Mouse (Mus musculus): Measurements from ENCODE around the gene Nanos2. TPM values are rescaled to one million over a fixed set of nuclear protein-coding genes. Genes with fewer than 3 reads are reported as not detected.

Nanos2 gene
- polyA plus RNA-seq, 1 experiment from 2014 or later, result 0.79 TPM

GRCm38 (mm10) chr7:18958384-18958766 lies 28.8 kb upstream of the Nanos2 start:
- H3K27ac ChIP-seq (ENCODE audit: low read length), result peak overlapping the region; percentile 38
- no peaks in the 10 kb centered on the region for H3K9me3 ChIP-seq (replicated peaks; ENCODE audit: control insufficient read depth, low read length, poor library complexity, severe bottlenecking)
- peak overlapping the region; percentile 28 for H3K4me3 ChIP-seq (ENCODE audit: low read depth, low read length)
- H3K9ac ChIP-seq (ENCODE audit: low read depth, low read length), result peak overlapping the region; percentile 56
- H3K4me2 ChIP-seq (ENCODE audit: low read length), result peak overlapping the region; percentile 50
- WGBS, result 10% methylated on average over 20 of the region's 21 CpGs
- peaks cover 11% of the 10 kb centered on the region; the same call in 1 of the 2 replicates for H3K36me3 ChIP-seq (ENCODE audit: control insufficient read depth, insufficient read depth, low read length)
- H3K27me3 ChIP-seq (ENCODE audit: control insufficient read depth, insufficient read depth, low read depth, low read length), result no peaks in the 10 kb centered on the region
- ATAC-seq, result no peak
- peaks cover 34% of the 10 kb centered on the region for H3K4me1 ChIP-seq (ENCODE audit: control insufficient read depth, insufficient read depth, low read length)

GRCm38 (mm10) chr7:18959446-18959845 lies 27.8 kb upstream of the Nanos2 start:
- 65% methylated on average over 8 of the region's 8 CpGs for WGBS
- 0 out of 2 replicates have a peak overlapping the region, but pooled peaks have one; percentile 18 for H3K27ac ChIP-seq (ENCODE audit: low read length)
- no peak overlapping the region for H3K4me3 ChIP-seq (ENCODE audit: low read depth, low read length)
- H3K9me3 ChIP-seq (replicated peaks; ENCODE audit: control insufficient read depth, low read length, poor library complexity, severe bottlenecking), result no peaks in the 10 kb centered on the region
- H3K9ac ChIP-seq (ENCODE audit: low read depth, low read length), result no peak overlapping the region
- H3K27me3 ChIP-seq (ENCODE audit: control insufficient read depth, insufficient read depth, low read depth, low read length), result no peaks in the 10 kb centered on the region
- no peak for ATAC-seq
- peaks cover 11% of the 10 kb centered on the region; the same call in 1 of the 2 replicates for H3K36me3 ChIP-seq (ENCODE audit: control insufficient read depth, insufficient read depth, low read length)
- H3K4me2 ChIP-seq (ENCODE audit: low read length), result no peak overlapping the region
- peaks cover 35% of the 10 kb centered on the region for H3K4me1 ChIP-seq (ENCODE audit: control insufficient read depth, insufficient read depth, low read length)

- Histone ChIP-seq H3K4me1 (ENCODE audit: control insufficient read depth, insufficient read depth, low read length) (peaks cover 34% of the 10 kb centered on the region), H3K27ac (ENCODE audit: low read length) (no peak overlapping the region; the same call in 1 of the 2 replicates), H3K27me3 (ENCODE audit: control insufficient read depth, insufficient read depth, low read depth, low read length) (no peaks in the 10 kb centered on the region), H3K9me3 (replicated peaks; ENCODE audit: control insufficient read depth, low read length, poor library complexity, severe bottlenecking) (no peaks in the 10 kb centered on the region), H3K36me3 (ENCODE audit: control insufficient read depth, insufficient read depth, low read length) (peaks cover 11% of the 10 kb centered on the region; the same call in 1 of the 2 replicates), H3K9ac (ENCODE audit: low read depth, low read length) (peak overlapping the region; percentile 56), H3K4me2 (ENCODE audit: low read length) (peak overlapping the region; percentile 44), H3K4me3 (ENCODE audit: low read depth, low read length) (no peak overlapping the region)
- no peak for ATAC-seq
- 4% methylated on average over 17 of the region's 17 CpGs for WGBS
Observed at GRCm38 (mm10) chr7:18962171-18962792, 24.9 kb upstream of the Nanos2 start.

- no peaks in the 10 kb centered on the region for H3K9me3 ChIP-seq (replicated peaks; ENCODE audit: control insufficient read depth, low read length, poor library complexity, severe bottlenecking)
- peaks cover 29% of the 10 kb centered on the region for H3K4me1 ChIP-seq (ENCODE audit: control insufficient read depth, insufficient read depth, low read length)
- 3% methylated on average over 18 of the region's 20 CpGs for WGBS
- peaks cover 8% of the 10 kb centered on the region; the same call in 1 of the 2 replicates for H3K36me3 ChIP-seq (ENCODE audit: control insufficient read depth, insufficient read depth, low read length)
- no peaks in the 10 kb centered on the region for H3K27me3 ChIP-seq (ENCODE audit: control insufficient read depth, insufficient read depth, low read depth, low read length)
- no peak overlapping the region; the same call in 1 of the 2 replicates for H3K27ac ChIP-seq (ENCODE audit: low read length)
- peak overlapping the region; percentile 56 for H3K9ac ChIP-seq (ENCODE audit: low read depth, low read length)
- ATAC-seq, result no peak
- H3K4me2 ChIP-seq (ENCODE audit: low read length), result peak overlapping the region; percentile 44
- H3K4me3 ChIP-seq (ENCODE audit: low read depth, low read length), result no peak overlapping the region
Observed at GRCm38 (mm10) chr7:18962795-18963194, 24.4 kb upstream of the Nanos2 start.

- Histone ChIP-seq H3K27me3 (ENCODE audit: control insufficient read depth, insufficient read depth, low read depth, low read length) (no peaks in the 10 kb centered on the region), H3K4me3 (ENCODE audit: low read depth, low read length) (no peak overlapping the region), H3K9ac (ENCODE audit: low read depth, low read length) (no peak overlapping the region), H3K9me3 (replicated peaks; ENCODE audit: control insufficient read depth, low read length, poor library complexity, severe bottlenecking) (no peaks in the 10 kb centered on the region), H3K27ac (ENCODE audit: low read length) (no peak overlapping the region), H3K4me1 (ENCODE audit: control insufficient read depth, insufficient read depth, low read length) (peaks cover 23% of the 10 kb centered on the region), H3K36me3 (ENCODE audit: control insufficient read depth, insufficient read depth, low read length) (peaks cover 3% of the 10 kb centered on the region; the same call in 1 of the 2 replicates), H3K4me2 (ENCODE audit: low read length) (peak overlapping the region; percentile 44; the same call in 1 of the 2 replicates)
- WGBS, result 3% methylated on average over 19 of the region's 19 CpGs
- ATAC-seq, result no peak
Observed at GRCm38 (mm10) chr7:18963294-18963843, 23.8 kb upstream of the Nanos2 start.

- Histone ChIP-seq H3K36me3 (ENCODE audit: control insufficient read depth, insufficient read depth, low read length) (no peaks in the 10 kb centered on the region), H3K27ac (ENCODE audit: low read length) (no peak overlapping the region), H3K9me3 (replicated peaks; ENCODE audit: control insufficient read depth, low read length, poor library complexity, severe bottlenecking) (no peaks in the 10 kb centered on the region), H3K27me3 (ENCODE audit: control insufficient read depth, insufficient read depth, low read depth, low read length) (no peaks in the 10 kb centered on the region), H3K9ac (ENCODE audit: low read depth, low read length) (no peak overlapping the region), H3K4me3 (ENCODE audit: low read depth, low read length) (no peak overlapping the region), H3K4me2 (ENCODE audit: low read length) (no peak overlapping the region), H3K4me1 (ENCODE audit: control insufficient read depth, insufficient read depth, low read length) (peaks cover 20% of the 10 kb centered on the region)
- 88% methylated on average over 5 of the region's 5 CpGs for WGBS
- ATAC-seq, result no peak
Observed at GRCm38 (mm10) chr7:18965312-18965711, 21.9 kb upstream of the Nanos2 start.

GRCm38 (mm10) chr7:18967603-18968002 lies 19.6 kb upstream of the Nanos2 start:
- H3K27ac ChIP-seq (ENCODE audit: low read length), result no peak overlapping the region
- ATAC-seq, result peak; percentile 30
- no peak overlapping the region for H3K4me2 ChIP-seq (ENCODE audit: low read length)
- H3K4me1 ChIP-seq (ENCODE audit: control insufficient read depth, insufficient read depth, low read length), result peaks cover 7% of the 10 kb centered on the region
- no peak overlapping the region for H3K9ac ChIP-seq (ENCODE audit: low read depth, low read length)
- H3K4me3 ChIP-seq (ENCODE audit: low read depth, low read length), result no peak overlapping the region
- no peaks in the 10 kb centered on the region for H3K9me3 ChIP-seq (replicated peaks; ENCODE audit: control insufficient read depth, low read length, poor library complexity, severe bottlenecking)
- no peaks in the 10 kb centered on the region for H3K27me3 ChIP-seq (ENCODE audit: control insufficient read depth, insufficient read depth, low read depth, low read length)
- WGBS, result 15% methylated on average over 8 of the region's 8 CpGs
- no peaks in the 10 kb centered on the region for H3K36me3 ChIP-seq (ENCODE audit: control insufficient read depth, insufficient read depth, low read length)

- ATAC-seq, result no peak
- no peak overlapping the region for H3K4me3 ChIP-seq (ENCODE audit: low read depth, low read length)
- no peak overlapping the region for H3K4me2 ChIP-seq (ENCODE audit: low read length)
- 87% methylated on average over 3 of the region's 3 CpGs for WGBS
- H3K4me1 ChIP-seq (ENCODE audit: control insufficient read depth, insufficient read depth, low read length), result no peaks in the 10 kb centered on the region; the same call in 1 of the 2 replicates
- H3K36me3 ChIP-seq (ENCODE audit: control insufficient read depth, insufficient read depth, low read length), result no peaks in the 10 kb centered on the region
- H3K9me3 ChIP-seq (replicated peaks; ENCODE audit: control insufficient read depth, low read length, poor library complexity, severe bottlenecking), result no peaks in the 10 kb centered on the region
- H3K9ac ChIP-seq (ENCODE audit: low read depth, low read length), result no peak overlapping the region
- no peak overlapping the region for H3K27ac ChIP-seq (ENCODE audit: low read length)
- no peaks in the 10 kb centered on the region for H3K27me3 ChIP-seq (ENCODE audit: control insufficient read depth, insufficient read depth, low read depth, low read length)
Observed at GRCm38 (mm10) chr7:18970956-18971355, 16.2 kb upstream of the Nanos2 start.

GRCm38 (mm10) chr7:18978381-18978780 lies 8.8 kb upstream of the Nanos2 start:
- Histone ChIP-seq H3K9me3 (replicated peaks; ENCODE audit: control insufficient read depth, low read length, poor library complexity, severe bottlenecking) (no peaks in the 10 kb centered on the region), H3K9ac (ENCODE audit: low read depth, low read length) (no peak overlapping the region), H3K4me1 (ENCODE audit: control insufficient read depth, insufficient read depth, low read length) (no peaks in the 10 kb centered on the region), H3K4me3 (ENCODE audit: low read depth, low read length) (no peak overlapping the region), H3K27ac (ENCODE audit: low read length) (no peak overlapping the region), H3K27me3 (ENCODE audit: control insufficient read depth, insufficient read depth, low read depth, low read length) (no peaks in the 10 kb centered on the region), H3K36me3 (ENCODE audit: control insufficient read depth, insufficient read depth, low read length) (no peaks in the 10 kb centered on the region), H3K4me2 (ENCODE audit: low read length) (no peak overlapping the region)
- 89% methylated on average over 9 of the region's 9 CpGs for WGBS
- no peak for ATAC-seq
